In the genomic region with DNA sequence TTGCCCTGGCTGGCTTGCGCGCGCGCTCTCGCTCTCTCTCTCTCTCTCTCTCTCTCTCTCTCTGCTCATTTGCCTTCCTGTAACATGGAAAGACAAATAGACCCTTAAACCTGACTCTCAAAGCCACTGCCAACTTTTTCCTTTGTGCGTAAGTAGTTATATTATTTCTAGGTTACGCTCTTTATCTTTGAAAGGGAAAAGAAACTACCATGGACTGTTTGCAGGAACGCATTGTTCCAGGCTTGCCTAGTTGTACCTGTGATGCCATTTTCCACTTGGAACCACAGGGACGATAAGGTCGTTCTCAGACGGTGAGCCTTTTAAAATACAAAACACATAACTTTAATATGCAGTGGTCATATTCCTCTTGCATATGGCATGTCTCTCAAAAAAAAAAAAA, we compare ENCODE assay signal across 16 mouse cellular contexts.
DNase-seq lines count a peak whose midpoint lies in the region; ATAC-seq and TF ChIP-seq lines count a peak whose summit lies in the region.
"Had no signal": no experiment of that assay in that cellular context is flagged by ENCODE, and none has a peak within 500 bp of the region (broad histone marks: within the 10 kb centered on the region; RNA-seq: fewer than 3 reads in every experiment).

No protein-coding gene starts in this region.

- H3K27ac ChIP-seq in heart, embryonic 14.5 days (replicated peaks in 1 of 2; ENCODE audit: control insufficient read depth in 1 of 2, insufficient read depth in 1 of 2, low read depth in 2 of 2, low read length in 2 of 2), result peak overlapping the region in 1 of 2 experiments; percentile 75; a peak in 1 of 4 replicates
- no peak overlapping the region for H3K27ac ChIP-seq in heart, embryonic 12.5 days (ENCODE audit: poor library complexity, severe bottlenecking)
- 0 out of 2 replicates have a peak overlapping the region, but pooled peaks have one; percentile 16 for H3K27ac ChIP-seq in hindbrain, embryonic 10.5 days
- no peak overlapping the region for H3K27ac ChIP-seq in hindbrain, embryonic 12.5 days
- 0 out of 2 replicates have a peak overlapping the region, but pooled peaks have one; percentile 21 for H3K27ac ChIP-seq in lung, embryonic 15.5 days
- peak overlapping the region; percentile 24; the same call in 1 of the 2 replicates for H3K27ac ChIP-seq in stomach, postnatal 0 days (replicated peaks)
- H3K27ac ChIP-seq: embryonic facial prominence, embryonic 13.5 days; forebrain, embryonic 12.5 days had no signal

- WGBS in heart, embryonic 14.5 days, result 62% methylated on average over 11 of the region's 11 CpGs
- WGBS in heart, embryonic 12.5 days, result 75% methylated on average over 11 of the region's 11 CpGs
- 95% methylated on average over 11 of the region's 11 CpGs for WGBS in hindbrain, embryonic 10.5 days
- 90% methylated on average over 11 of the region's 11 CpGs for WGBS in hindbrain, embryonic 12.5 days
- 59% methylated on average over 11 of the region's 11 CpGs for WGBS in lung, embryonic 15.5 days
- WGBS in stomach, postnatal 0 days, result 51% methylated on average over 11 of the region's 11 CpGs

- ATAC-seq in heart, embryonic 14.5 days (ENCODE audit: insufficient number of reproducible peaks, insufficient read depth, low FRiP score, low read depth), result no peak
- no peak for ATAC-seq in heart, embryonic 12.5 days (ENCODE audit: insufficient number of reproducible peaks, low FRiP score)
- ATAC-seq in hindbrain, embryonic 12.5 days (ENCODE audit: low FRiP score), result no peak
- no peak for ATAC-seq in lung, embryonic 15.5 days (ENCODE audit: borderline replicate concordance, extremely low read depth, low FRiP score, low TSS enrichment)
- no peak for ATAC-seq in stomach, postnatal 0 days (ENCODE audit: low FRiP score, low TSS enrichment)
- ATAC-seq: forebrain, embryonic 16.5 days; hindbrain, embryonic 16.5 days; inflammation-experienced regulatory T-cells, adult 6 months had no signal

- no peak for TF ChIP-seq EP300 in stomach, postnatal 0 days (optimal IDR thresholded peaks at IDR 0.05)

- H3K4me2 ChIP-seq in heart, embryonic 14.5 days (ENCODE audit: low read length), result no peak overlapping the region
- no peak overlapping the region for H3K4me2 ChIP-seq in heart, embryonic 12.5 days
- no peak overlapping the region for H3K4me2 ChIP-seq in hindbrain, embryonic 12.5 days (replicated peaks)
- no peak overlapping the region for H3K4me2 ChIP-seq in lung, embryonic 15.5 days
- H3K4me2 ChIP-seq in stomach, postnatal 0 days (replicated peaks; ENCODE audit: low read depth), result no peak overlapping the region
- H3K4me2 ChIP-seq: embryonic facial prominence, embryonic 13.5 days; forebrain, embryonic 12.5 days had no signal

- H3K4me3 ChIP-seq in heart, embryonic 14.5 days (ENCODE audit: control insufficient read depth in 1 of 2, insufficient read depth in 1 of 2, low read depth in 1 of 2, low read length in 2 of 2), result no peak overlapping the region
- no peak overlapping the region for H3K4me3 ChIP-seq in heart, embryonic 12.5 days
- H3K4me3 ChIP-seq in hindbrain, embryonic 10.5 days, result no peak overlapping the region
- no peak overlapping the region for H3K4me3 ChIP-seq in hindbrain, embryonic 12.5 days
- H3K4me3 ChIP-seq in lung, embryonic 15.5 days, result no peak overlapping the region
- H3K4me3 ChIP-seq in stomach, postnatal 0 days (ENCODE audit: low read depth, low read length), result no peak overlapping the region
- H3K4me3 ChIP-seq: embryonic facial prominence, embryonic 13.5 days; forebrain, embryonic 12.5 days had no signal

- H3K36me3 ChIP-seq in heart, embryonic 14.5 days (ENCODE audit: control insufficient read depth, insufficient read depth, low read length), result no peaks in the 10 kb centered on the region
- no peaks in the 10 kb centered on the region for H3K36me3 ChIP-seq in heart, embryonic 12.5 days
- no peaks in the 10 kb centered on the region for H3K36me3 ChIP-seq in hindbrain, embryonic 10.5 days
- no peaks in the 10 kb centered on the region for H3K36me3 ChIP-seq in hindbrain, embryonic 12.5 days
- no peaks in the 10 kb centered on the region for H3K36me3 ChIP-seq in lung, embryonic 15.5 days
- H3K36me3 ChIP-seq in stomach, postnatal 0 days (ENCODE audit: control insufficient read depth, insufficient read depth, low read length), result no peaks in the 10 kb centered on the region
- H3K36me3 ChIP-seq: embryonic facial prominence, embryonic 13.5 days; forebrain, embryonic 12.5 days had no signal

- H3K4me1 ChIP-seq in heart, embryonic 14.5 days (ENCODE audit: control insufficient read depth in 2 of 2, insufficient read depth in 2 of 2, low read length in 2 of 2), result peaks cover 37 to 78% of the 10 kb centered on the region in 2 experiments
- H3K4me1 ChIP-seq in heart, embryonic 12.5 days (replicated peaks), result peaks cover 71% of the 10 kb centered on the region
- H3K4me1 ChIP-seq in hindbrain, embryonic 10.5 days (replicated peaks), result peaks cover 63% of the 10 kb centered on the region
- H3K4me1 ChIP-seq in hindbrain, embryonic 12.5 days, result peaks cover 47% of the 10 kb centered on the region
- H3K4me1 ChIP-seq in lung, embryonic 15.5 days, result peaks cover 80% of the 10 kb centered on the region
- peaks cover 4% of the 10 kb centered on the region; the same call in 1 of the 2 replicates for H3K4me1 ChIP-seq in stomach, postnatal 0 days (replicated peaks; ENCODE audit: control insufficient read depth, insufficient read depth)

- no peak for DNase-seq in hindbrain, embryonic 10.5 days (ENCODE audit: low spot score)
- no peak for DNase-seq in lung, postnatal 10 days
- DNase-seq in stomach, postnatal 0 days (ENCODE audit: low spot score), result peak; percentile 43
- DNase-seq in liver, result no peak
- DNase-seq: adrenal gland, adult 2 months; adrenal gland, postnatal 25 days; gastrocnemius, postnatal 10 days had no signal

- H3K27me3 ChIP-seq in heart, embryonic 14.5 days (ENCODE audit: control insufficient read depth, insufficient read depth, low read length), result no peaks in the 10 kb centered on the region
- no peaks in the 10 kb centered on the region for H3K27me3 ChIP-seq in heart, embryonic 12.5 days (replicated peaks)
- no peaks in the 10 kb centered on the region for H3K27me3 ChIP-seq in hindbrain, embryonic 10.5 days (ENCODE audit: insufficient read depth, poor library complexity, severe bottlenecking)
- no peaks in the 10 kb centered on the region for H3K27me3 ChIP-seq in hindbrain, embryonic 12.5 days
- H3K27me3 ChIP-seq in lung, embryonic 15.5 days, result no peaks in the 10 kb centered on the region
- H3K27me3 ChIP-seq in stomach, postnatal 0 days (ENCODE audit: control insufficient read depth, insufficient read depth, low read length), result no peaks in the 10 kb centered on the region
- H3K27me3 ChIP-seq: embryonic facial prominence, embryonic 13.5 days; forebrain, embryonic 12.5 days had no signal

- peak overlapping the region; percentile 38 for H3K9ac ChIP-seq in heart, embryonic 14.5 days (ENCODE audit: low read length)
- no peak overlapping the region for H3K9ac ChIP-seq in heart, embryonic 12.5 days
- H3K9ac ChIP-seq in hindbrain, embryonic 12.5 days, result no peak overlapping the region
- H3K9ac ChIP-seq in lung, embryonic 15.5 days, result no peak overlapping the region
- H3K9ac ChIP-seq in stomach, postnatal 0 days (ENCODE audit: low read length), result no peak overlapping the region
- H3K9ac ChIP-seq: embryonic facial prominence, embryonic 13.5 days; forebrain, embryonic 12.5 days had no signal

- no peaks in the 10 kb centered on the region for H3K9me3 ChIP-seq in heart, embryonic 14.5 days (ENCODE audit: control insufficient read depth, low read length)
- H3K9me3 ChIP-seq in heart, embryonic 12.5 days (replicated peaks), result no peaks in the 10 kb centered on the region
- H3K9me3 ChIP-seq in hindbrain, embryonic 10.5 days, result no peaks in the 10 kb centered on the region
- no peaks in the 10 kb centered on the region for H3K9me3 ChIP-seq in hindbrain, embryonic 12.5 days (replicated peaks)
- no peaks in the 10 kb centered on the region for H3K9me3 ChIP-seq in lung, embryonic 15.5 days
- no peaks in the 10 kb centered on the region for H3K9me3 ChIP-seq in stomach, postnatal 0 days (ENCODE audit: control insufficient read depth, low read length)
- H3K9me3 ChIP-seq: embryonic facial prominence, embryonic 13.5 days; forebrain, embryonic 12.5 days had no signal

- no peak for TF ChIP-seq CTCF in stomach, postnatal 0 days (IDR thresholded peaks at IDR 0.05; ENCODE audit: low read depth)

Comparison
In these comparisons a context has a peak if more than half of its experiments do, and no peak if none do; other contexts are left out.
1. H3K27ac ChIP-seq: peak in hindbrain, embryonic 10.5 days (single experiment), lung, embryonic 15.5 days (single experiment) and stomach, postnatal 0 days (single experiment); none in heart, embryonic 12.5 days (single experiment) and hindbrain, embryonic 12.5 days (single experiment).